18 mouse cellular contexts compared by ENCODE assay signal in genomic region chr15:93485252-93485651, GRCm38 (mm10).
DNase-seq lines count a peak whose midpoint lies in the region; ATAC-seq and TF ChIP-seq lines count a peak whose summit lies in the region.
"Had no signal": no experiment of that assay in that cellular context is flagged by ENCODE, and none has a peak within 500 bp of the region (broad histone marks: within the 10 kb centered on the region; RNA-seq: fewer than 3 reads in every experiment).

No protein-coding gene starts in this region.

- peaks cover 3% of the 10 kb centered on the region; the same call in 1 of the 2 replicates for H3K36me3 ChIP-seq in kidney, embryonic 16.5 days (ENCODE audit: insufficient read depth, low read length)
- peaks cover 3% of the 10 kb centered on the region; the same call in 1 of the 2 replicates for H3K36me3 ChIP-seq in lung, embryonic 14.5 days (ENCODE audit: insufficient read depth)

- H3K27me3 ChIP-seq in kidney, embryonic 16.5 days (ENCODE audit: insufficient read depth, low read length) = no peaks in the 10 kb centered on the region
- H3K27me3 ChIP-seq in lung, embryonic 14.5 days (ENCODE audit: insufficient read depth, low read length) = no peaks in the 10 kb centered on the region
- H3K27me3 ChIP-seq: forebrain, embryonic 13.5 days; heart, embryonic 12.5 days had no signal

- DNase-seq in kidney, adult 8-10 months = no peak
- no peak for DNase-seq in lung, embryonic 14.5 days
- no peak for DNase-seq in lung, adult 2 months
- peak; percentile 77 for DNase-seq in 416B (ENCODE audit: low read depth)
- DNase-seq: adrenal gland, postnatal 14 days; cerebellum, adult 2 months; cerebellum, postnatal 10 days; forebrain, postnatal 0 days; gastrocnemius, postnatal 36 days had no signal

- no peak overlapping the region for H3K4me2 ChIP-seq in kidney, embryonic 16.5 days (replicated peaks; ENCODE audit: low read depth, low read length)
- H3K4me2 ChIP-seq in lung, embryonic 14.5 days = no peak overlapping the region
- H3K4me2 ChIP-seq: forebrain, embryonic 13.5 days; heart, embryonic 12.5 days; hindbrain, embryonic 14.5 days had no signal

- H3K9ac ChIP-seq in kidney, embryonic 16.5 days (replicated peaks; ENCODE audit: low read length) = no peak overlapping the region
- no peak overlapping the region for H3K9ac ChIP-seq in lung, embryonic 14.5 days
- H3K9ac ChIP-seq: forebrain, embryonic 13.5 days; forebrain, postnatal 0 days; heart, embryonic 12.5 days; hindbrain, embryonic 14.5 days had no signal

- H3K4me3 ChIP-seq in kidney, embryonic 16.5 days (ENCODE audit: low read length) = no peak overlapping the region
- H3K4me3 ChIP-seq in lung, embryonic 14.5 days (ENCODE audit: low read depth, low read length) = no peak overlapping the region
- no peak overlapping the region for H3K4me3 ChIP-seq in lung, adult 2 months (replicated peaks; ENCODE audit: extremely low read depth, low read depth, low read length)
- no peak overlapping the region for H3K4me3 ChIP-seq in bone marrow macrophage, adult 2 months (ENCODE audit: insufficient read depth, low read length)
- H3K4me3 ChIP-seq: embryonic facial prominence, embryonic 10.5 days; forebrain, embryonic 13.5 days; heart, embryonic 12.5 days; hindbrain, embryonic 10.5 days had no signal

- no peak for TF ChIP-seq CTCF in lung, embryonic 14.5 days (IDR thresholded peaks at IDR 0.05; ENCODE audit: low read depth)
- no peak for TF ChIP-seq CTCF in lung, adult 2 months (IDR thresholded peaks at IDR 0.05; ENCODE audit: insufficient read depth, low read length)
- TF ChIP-seq CTCF in bone marrow macrophage, adult 2 months (IDR thresholded peaks at IDR 0.05; ENCODE audit: low read depth, low read length) = no peak

- 59% methylated on average over 3 of the region's 3 CpGs for WGBS in kidney, embryonic 16.5 days
- 60% methylated on average over 3 of the region's 3 CpGs for WGBS in lung, embryonic 14.5 days
- WGBS in lung, adult 2 months = 52% methylated on average over 3 of the region's 3 CpGs

- peaks cover 18% of the 10 kb centered on the region for H3K4me1 ChIP-seq in kidney, embryonic 16.5 days (ENCODE audit: insufficient read depth, low read length)
- no peaks in the 10 kb centered on the region; the same call in 1 of the 2 replicates for H3K4me1 ChIP-seq in lung, embryonic 14.5 days (ENCODE audit: insufficient read depth)
- peaks cover 19% of the 10 kb centered on the region for H3K4me1 ChIP-seq in lung, adult 2 months (ENCODE audit: control insufficient read depth, insufficient read depth, low read length)
- peaks cover 17% of the 10 kb centered on the region for H3K4me1 ChIP-seq in bone marrow macrophage, adult 2 months (ENCODE audit: control insufficient read depth, insufficient read depth, low read length)
- H3K4me1 ChIP-seq: embryonic facial prominence, embryonic 10.5 days; hindbrain, embryonic 10.5 days had no signal

- no peak for TF ChIP-seq POLR2A in lung, adult 2 months (IDR thresholded peaks at IDR 0.05; ENCODE audit: borderline replicate concordance, extremely low read depth, low read depth, low read length)
- TF ChIP-seq POLR2A in bone marrow macrophage, adult 2 months (IDR thresholded peaks at IDR 0.05; ENCODE audit: borderline replicate concordance, low read depth, low read length) = no peak

- H3K27ac ChIP-seq in kidney, embryonic 16.5 days (ENCODE audit: low read length) = peak overlapping the region; percentile 61; the same call in 1 of the 2 replicates
- no peak overlapping the region for H3K27ac ChIP-seq in lung, embryonic 14.5 days (ENCODE audit: low read depth)
- H3K27ac ChIP-seq in bone marrow macrophage, adult 2 months (ENCODE audit: insufficient read depth, low read depth, low read length) = peak overlapping the region; percentile 18; the same call in 1 of the 2 replicates
- H3K27ac ChIP-seq: embryonic facial prominence, embryonic 10.5 days; forebrain, embryonic 13.5 days; hindbrain, embryonic 10.5 days; hindbrain, embryonic 14.5 days had no signal

- peaks cover 4% of the 10 kb centered on the region; the same call in 1 of the 2 replicates for H3K9me3 ChIP-seq in kidney, embryonic 16.5 days (ENCODE audit: low read length)
- no peaks in the 10 kb centered on the region for H3K9me3 ChIP-seq in lung, embryonic 14.5 days (ENCODE audit: low read depth, low read length)
- H3K9me3 ChIP-seq: embryonic facial prominence, embryonic 10.5 days; forebrain, embryonic 13.5 days; G1E; heart, embryonic 12.5 days; hindbrain, embryonic 10.5 days had no signal

- no peak for ATAC-seq in kidney, embryonic 16.5 days (ENCODE audit: low FRiP score, low TSS enrichment)
- ATAC-seq in lung, embryonic 14.5 days (ENCODE audit: insufficient read depth) = 0 out of 2 replicates have a peak, but pooled peaks have one; percentile 36
- no peak for ATAC-seq in granulocyte monocyte progenitor cell, adult 5-6 weeks (replicated peaks; ENCODE audit: poor library complexity, severe bottlenecking)
- ATAC-seq: forebrain, embryonic 13.5 days; forebrain, postnatal 0 days had no signal
